Mouse (Mus musculus) common myeloid progenitor, adult 5-6 weeks (primary cell): ENCODE measurements at regions not wholly inside any gene's neighbourhood (a gene's known extent, or its start where the extent isn't known, plus 50 kb on each side); places are given as distances from the start of the nearest gene placed in this dataset.

Experiments used
- ATAC-seq: replicated peaks from 2 replicates; pipeline ENCODE4 v1.8.0; 2016; ENCODE audit warnings: low read depth, mild to moderate bottlenecking, moderate TSS enrichment, inconsistent platforms; ENCODE audit not compliant: poor library complexity, severe bottlenecking

DNA sequence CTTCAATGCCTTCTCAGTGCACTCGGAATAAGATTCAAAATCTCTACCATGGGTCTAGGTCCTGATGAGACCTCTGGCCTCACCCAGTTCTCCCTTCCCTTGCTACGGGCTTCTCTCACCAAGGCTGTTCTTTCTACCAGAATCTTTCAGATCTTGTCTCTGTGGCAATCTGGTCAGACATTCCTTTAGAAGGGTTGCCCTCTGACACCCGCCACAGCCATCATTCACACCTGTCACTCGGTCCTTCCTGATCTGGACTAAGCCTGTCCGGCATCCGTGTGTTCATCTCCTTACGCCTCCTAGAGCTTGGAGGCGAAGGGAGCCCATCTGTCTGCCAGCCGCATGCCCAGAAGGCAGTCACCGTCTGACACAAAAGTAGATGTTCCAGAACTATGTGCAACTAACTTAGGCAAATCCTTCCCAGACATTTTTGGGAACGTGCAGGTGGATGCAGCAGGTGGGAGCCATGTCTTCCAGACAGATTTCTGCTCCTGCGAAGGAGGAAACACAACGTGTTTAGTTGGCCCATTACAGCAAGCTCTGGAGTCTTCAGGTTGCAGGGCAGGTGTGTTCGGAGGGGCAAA, 77.7 kb downstream of the Fam76b start:
- ATAC-seq, result no peak

DNA sequence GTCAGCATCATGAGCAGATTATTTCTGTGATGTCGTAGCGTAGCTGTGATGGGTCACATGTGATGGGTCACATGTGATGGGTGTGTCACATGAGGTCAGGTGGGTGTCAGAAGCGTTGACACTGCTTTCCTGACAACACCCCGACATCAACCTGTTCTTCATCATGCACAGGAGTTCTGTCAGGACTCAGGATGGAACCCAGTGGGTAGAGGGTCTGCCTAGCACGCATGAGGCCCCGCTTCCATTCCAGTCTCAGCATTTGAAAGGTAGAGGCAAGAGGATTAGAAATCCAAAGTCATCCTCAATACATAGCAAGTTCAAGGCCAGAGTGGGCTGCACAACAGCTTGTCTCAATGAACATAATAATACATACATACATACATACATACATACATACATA, 79.2 kb downstream of the Fam76b start:
- no peak for ATAC-seq

DNA sequence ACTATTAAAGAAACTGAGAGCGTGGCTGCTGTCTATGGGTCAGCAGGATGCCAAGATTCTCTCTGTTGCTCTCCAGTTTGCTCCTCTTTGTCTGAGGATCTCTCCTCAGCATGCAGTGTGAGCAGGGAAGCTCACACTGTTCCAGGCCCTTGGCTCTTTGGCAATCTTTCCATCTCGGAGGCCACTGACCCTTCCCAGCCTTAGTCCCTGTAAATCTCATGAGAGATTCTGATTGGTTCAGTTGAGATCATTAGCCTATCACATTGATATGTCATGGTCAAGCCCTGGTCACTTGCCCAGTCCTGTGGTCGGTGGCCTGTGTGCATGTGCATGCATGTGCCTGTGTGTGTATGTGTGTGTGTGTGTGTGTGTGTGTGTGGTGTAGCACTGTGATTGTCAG, 82.1 kb downstream of the Fam76b start:
- no peak for ATAC-seq

DNA sequence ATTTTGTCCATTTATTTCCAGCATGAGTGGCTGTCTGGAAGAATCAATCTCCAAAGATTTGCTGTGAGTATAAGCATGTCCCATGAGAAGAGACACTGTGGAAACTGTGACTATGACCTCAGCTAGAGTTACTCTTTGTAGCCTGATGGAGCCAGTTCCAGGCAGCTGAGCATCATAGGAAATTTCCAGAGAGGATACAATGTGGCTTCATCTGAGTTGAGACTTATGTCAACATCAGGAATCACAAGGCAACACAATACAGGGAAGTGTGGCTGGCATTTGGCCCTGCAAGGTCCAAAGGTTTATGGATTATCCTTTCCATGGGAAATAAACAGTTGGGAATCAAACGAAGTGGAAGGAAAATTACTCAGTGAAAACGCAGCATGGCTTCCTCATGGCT, 82.6 kb downstream of the Fam76b start:
- ATAC-seq, result no peak

DNA sequence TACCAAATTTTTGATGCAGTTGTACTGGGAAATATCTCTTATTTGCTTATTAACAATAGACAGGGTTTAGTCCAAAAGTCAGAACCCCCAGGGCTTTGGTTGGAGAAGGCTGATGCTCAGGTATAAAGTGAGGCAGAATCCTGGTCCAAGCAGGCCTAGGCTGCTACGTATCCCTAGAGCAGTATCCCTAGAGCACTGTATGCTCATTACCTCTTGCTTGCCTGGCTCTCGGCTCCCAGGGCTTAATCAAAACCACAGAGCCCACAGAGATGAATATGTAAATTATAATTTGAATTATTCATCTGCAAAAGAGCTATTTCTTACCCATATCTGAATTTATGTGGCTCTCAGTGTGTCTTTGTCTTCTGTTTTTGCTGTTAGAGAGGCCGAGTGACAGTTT, 85.9 kb downstream of the Fam76b start:
- no peak for ATAC-seq

DNA sequence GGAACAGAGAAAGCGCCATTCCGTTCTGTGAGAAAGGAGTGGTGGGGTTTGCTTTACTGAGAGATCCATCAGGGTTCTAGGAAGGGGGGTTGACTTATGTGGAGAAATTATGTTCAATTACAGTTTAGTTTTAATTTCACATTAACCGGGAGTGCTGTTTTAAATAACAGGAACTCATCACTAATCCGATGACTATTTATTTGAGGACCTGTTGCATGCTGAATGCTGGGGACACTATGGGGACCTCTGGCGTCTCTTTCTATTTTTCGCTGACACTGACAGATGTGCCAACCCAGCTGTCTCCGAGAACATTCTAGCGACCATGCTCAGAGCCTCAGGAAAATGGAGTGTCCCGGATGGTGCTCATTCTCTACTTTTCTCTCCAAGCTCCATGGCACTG, 86.6 kb downstream of the Fam76b start:
- ATAC-seq, result no peak

DNA sequence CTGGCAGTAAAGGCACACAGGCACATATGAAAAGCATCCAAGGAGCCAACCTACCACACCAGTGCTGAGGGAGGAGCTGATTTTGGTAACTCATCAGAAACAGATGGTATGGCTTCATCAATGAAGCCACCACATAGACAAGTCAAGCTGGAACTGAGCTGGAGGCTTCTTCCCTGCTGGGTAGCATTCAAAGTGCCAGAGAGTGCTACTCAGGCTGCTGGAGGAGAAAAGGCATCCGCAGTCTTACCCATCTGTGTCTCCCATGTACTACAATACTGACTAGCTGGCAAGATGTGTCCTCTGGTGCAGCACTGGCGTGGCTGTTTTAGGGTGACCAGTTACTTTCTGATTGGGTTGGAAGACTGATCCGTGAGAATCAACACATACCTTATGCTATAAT, 87.3 kb downstream of the Fam76b start:
- ATAC-seq, result no peak

DNA sequence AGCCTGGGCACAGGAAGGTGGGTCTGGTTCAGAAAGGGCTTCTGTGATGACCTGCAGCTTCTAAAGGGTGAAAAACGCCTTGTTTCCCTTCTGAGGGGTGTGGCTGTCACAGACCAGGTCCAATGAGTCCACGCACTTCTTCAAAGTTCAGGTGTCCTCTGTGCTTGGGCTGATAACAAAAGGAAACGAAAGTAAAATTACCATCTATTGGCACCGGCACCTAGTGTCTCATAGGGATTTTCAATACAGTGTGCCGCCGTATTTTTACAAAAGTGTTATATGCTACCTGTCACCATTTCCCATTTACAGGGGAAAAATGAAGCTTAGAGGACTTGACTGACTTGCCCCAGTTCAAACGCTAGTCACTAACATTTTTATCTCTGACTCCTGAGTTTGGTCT, 89.3 kb downstream of the Fam76b start:
- no peak for ATAC-seq

DNA sequence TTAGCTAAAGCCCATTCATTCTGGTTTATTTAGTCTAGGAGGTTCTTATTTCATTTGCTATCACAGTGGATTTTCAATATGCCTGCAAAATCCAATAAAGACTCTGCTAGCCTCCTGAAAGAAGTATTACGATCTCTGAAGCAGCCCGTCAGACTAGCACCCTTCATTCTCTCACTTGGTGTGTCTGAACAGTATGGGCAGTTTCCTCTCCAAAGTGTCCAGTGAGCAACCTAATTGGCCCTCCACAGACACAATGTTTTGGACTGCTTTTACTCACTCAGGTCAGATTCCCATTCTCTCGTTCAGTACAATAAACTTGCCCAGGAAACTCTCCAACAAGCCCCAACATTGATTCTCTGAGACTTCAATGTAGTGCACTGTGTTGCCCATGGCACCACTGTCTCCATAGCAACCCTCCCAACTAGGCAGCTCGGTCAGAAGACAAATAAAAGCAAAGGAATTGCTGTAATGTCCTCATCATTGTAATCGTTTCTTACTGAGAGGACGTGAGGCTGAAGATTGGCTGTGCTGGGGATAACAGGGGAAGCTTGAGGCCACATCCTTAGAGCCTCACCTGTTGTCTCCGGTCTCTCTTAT, 91.2 kb downstream of the Fam76b start:
- no peak for ATAC-seq

DNA sequence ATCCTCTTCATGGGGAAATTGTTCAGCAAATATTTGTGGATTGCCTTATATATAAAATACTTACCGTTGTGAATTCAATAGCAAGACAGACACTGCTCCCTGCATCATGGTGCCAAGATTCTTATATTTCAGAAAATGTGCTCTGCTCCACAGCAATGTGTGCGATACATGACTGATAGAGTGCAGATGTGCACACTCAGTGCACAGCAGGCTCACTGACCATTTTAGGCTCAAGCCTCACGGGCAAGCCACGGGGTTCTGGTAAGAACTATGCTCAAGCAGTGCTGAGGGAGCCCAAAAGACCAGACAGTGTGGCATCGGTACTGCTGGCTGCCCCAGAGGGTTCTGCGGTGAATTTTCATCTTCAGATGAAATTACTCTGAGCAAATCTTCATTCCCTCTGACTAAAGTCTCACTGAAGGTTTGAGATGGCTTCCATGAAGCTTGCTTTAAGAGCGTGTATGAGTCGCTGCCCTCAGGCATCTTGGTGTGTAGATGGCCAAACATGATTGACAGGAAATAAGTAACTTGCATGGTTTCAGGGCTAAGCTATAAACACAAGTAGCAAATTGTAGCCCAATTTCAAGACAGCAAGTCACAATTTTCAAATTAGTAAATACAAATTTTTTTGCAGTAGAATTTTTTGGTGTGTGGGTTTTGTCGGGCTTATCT, 92.4 kb downstream of the Fam76b start:
- ATAC-seq, result no peak

DNA sequence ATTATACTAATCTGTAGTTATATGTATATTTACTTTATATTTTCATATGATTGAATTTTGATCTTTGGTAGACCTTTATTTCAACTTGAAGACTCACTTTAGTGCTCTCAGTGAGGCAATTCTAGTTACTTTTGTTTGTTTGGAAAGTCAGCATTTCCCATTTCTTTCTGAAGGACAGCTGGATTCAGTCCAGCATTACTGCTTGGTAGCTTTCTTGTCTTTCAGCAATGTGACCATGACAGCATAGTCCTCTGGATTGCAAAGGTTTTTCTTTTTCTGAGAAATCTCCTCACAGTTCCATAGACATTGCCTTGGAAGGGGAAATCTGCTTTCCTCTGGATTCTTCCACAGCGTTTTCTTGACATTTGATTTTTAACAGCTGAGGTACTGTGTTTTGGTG, 93.1 kb downstream of the Fam76b start:
- no peak for ATAC-seq

DNA sequence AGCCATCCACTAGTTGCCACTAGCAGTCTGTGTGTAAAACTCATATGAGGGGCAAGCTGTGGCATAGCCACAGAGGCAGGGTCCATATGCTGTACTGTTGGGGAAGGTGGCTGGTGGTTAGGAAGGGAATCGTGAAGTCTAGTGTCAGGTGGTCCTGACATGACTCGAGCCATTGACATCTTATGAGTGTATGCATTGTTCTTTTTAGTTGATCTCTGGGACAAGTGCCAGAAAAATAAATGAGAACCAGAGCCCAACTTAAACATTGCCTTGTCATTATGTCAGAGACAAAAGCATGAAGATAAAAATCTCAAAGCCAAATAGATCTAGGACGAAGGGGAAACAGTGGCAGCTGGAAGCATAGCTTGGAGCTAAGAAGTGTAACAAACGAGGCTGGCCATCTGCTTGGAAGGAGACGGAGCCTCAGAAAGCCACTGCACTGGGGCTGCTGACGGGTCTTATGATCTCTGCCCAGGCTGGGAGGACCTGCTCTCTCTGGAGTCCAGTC, 104.5 kb downstream of the Fam76b start:
- ATAC-seq, result no peak

DNA sequence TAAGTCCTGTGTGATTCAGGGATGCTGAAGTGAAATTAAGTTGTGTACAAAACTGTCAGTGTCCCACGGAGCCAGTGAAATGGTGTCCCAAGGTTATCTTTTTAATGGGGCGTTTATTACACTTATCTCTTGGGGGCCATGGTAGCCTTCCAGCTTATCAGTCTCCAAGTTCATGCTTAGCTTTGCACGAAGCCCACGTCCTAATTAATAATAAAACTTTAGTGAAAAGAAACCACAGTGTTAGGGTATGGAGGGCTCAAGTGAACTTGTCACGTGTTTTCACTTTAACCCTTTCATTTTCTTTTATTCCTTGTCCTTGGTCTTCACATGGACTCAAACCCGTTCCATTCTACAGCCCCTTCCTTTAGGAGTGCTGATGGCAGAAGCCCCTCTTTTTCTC, 105.9 kb downstream of the Fam76b start:
- no peak for ATAC-seq

DNA sequence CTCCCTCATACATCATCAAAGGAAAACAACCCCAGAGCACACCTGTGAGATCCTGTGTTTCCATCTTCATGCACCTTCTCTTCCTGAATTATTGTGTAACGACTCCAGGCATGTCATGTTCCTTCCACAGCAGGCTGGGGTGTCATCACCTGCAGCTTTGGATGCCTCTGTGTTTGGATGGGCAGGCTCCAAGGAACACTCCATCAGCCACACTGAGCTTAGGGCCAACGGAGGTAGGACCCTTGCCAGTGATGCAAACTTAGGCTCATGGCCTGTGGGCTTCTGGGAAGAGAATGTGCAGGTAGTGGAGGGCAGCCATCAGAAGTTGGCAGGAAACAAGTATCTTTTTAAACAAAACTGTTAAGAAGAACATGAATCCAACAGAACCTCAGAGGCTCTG, 109.8 kb downstream of the Fam76b start:
- no peak for ATAC-seq

DNA sequence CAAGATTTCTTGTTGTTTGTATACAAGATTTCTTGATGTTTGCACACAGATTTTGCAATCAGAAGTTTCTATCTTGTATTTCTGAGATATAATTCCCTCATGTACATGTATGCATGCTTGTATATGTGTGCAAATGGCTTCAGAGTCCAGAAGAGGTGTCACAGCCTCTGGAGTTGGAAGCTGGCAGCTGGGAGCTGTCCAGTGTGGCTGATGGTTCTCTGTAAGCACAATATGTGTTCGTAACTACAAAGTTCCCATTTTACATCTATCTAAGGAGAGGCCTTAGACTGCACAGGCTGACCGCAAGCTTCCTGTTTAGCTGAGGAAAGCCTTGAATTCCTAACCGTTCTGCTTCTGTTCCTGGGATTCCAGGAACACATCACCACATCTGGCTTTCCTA, 119.0 kb downstream of the Fam76b start:
- ATAC-seq, result no peak

DNA sequence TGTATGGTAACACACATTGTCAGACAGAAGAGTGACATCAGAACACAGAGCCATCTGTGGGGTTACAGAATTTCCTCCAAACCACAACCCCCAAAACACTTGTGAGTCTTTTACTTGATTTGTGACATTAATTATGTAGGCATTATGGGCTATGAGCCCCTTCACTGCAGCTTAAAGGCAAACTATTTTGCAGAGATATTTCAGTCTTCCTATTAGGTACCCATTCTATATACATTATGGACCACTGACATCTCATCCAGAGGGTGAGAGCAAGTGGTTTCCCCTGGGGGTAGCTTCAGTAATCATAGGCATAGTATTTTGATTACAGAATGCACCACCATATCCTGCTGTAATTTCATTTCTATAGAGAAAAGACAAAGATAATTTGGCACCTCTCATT, 124.6 kb downstream of the Fam76b start:
- no peak for ATAC-seq

DNA sequence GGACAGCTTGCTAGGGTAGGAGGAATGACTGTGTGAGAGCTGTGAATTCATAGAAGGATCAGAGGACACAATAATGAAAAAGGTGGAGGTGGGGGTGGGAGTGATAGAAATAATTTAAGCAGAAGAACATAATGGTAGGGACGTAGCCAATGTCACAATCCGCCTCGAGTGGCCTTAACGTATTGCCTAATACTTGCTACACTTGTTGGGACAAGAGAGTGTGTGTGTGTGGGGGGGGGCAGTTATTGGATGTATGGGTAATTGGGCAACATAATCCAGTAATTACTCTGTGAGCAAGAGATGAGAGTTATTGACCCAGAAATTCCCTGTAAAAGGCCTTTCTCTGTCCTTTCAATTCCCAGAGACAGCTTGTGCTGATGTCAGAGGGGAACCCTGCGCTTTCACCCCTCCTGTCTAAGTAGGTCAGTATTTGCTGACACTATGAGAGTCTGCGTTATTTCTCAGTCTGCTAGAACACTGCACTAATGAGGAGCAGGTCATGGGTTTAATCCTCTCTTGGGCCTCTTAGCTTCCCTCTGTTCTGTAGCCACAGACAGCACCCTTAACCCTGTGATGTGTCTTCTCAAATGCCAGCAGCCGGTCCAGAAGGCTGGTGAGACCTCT, 135.7 kb downstream of the Fam76b start:
- ATAC-seq, result no peak

DNA sequence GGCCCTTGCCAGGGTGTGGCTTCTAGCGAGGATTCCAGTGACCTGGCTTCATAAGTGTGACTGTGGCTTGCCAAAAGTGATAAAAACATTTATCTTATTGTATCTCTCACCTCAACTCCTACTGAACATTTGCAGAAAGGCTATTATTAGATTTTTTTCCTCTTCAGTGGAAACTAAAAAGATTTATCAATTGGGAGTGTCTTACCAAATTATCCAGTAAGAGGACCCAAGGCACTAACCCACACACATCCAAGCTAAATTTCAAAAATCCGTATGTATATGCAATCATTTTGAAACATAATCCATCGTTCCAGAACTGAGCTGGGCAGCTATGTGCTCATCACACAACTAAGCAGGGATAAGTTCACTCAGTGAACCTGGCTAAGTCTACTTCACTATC, 136.3 kb downstream of the Fam76b start:
- ATAC-seq, result no peak

DNA sequence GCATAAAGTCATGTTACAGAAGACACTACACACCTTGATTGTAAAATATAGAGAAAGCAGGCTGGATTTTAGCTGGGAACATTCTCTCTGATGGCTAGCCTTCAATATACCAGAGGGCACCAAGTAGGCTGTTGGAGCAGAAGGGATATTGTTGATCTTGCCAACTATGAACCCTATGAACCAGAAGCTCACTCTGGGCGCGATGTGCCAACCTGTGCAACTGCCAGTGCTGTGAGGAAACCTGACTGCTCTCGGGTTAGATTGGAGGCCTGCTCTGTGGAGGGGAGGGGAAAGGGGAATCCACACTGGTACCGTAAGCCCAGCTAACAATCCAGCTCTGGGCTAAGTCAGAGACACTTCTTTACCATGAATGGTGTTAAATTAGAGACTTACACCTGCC, 136.7 kb downstream of the Fam76b start:
- no peak for ATAC-seq

DNA sequence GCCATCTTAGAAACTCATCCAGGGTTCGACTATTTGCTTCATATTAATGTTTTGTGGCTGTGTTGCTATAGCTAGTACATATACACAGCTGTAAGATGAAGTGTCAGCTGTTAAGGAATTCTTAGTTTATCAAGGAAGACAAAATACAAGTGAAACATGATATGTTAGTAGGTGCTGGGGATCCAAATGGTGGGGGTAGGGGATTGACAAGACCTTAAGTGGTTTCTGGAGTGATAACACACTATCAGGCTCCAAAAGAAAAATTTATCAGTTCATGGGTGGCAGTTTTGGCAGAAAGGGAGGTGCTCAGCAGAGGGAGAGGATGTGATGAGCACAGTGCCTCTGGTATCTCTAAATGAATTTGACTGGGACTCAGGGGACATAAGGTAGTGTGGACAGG, 138.7 kb downstream of the Fam76b start:
- ATAC-seq, result no peak

DNA sequence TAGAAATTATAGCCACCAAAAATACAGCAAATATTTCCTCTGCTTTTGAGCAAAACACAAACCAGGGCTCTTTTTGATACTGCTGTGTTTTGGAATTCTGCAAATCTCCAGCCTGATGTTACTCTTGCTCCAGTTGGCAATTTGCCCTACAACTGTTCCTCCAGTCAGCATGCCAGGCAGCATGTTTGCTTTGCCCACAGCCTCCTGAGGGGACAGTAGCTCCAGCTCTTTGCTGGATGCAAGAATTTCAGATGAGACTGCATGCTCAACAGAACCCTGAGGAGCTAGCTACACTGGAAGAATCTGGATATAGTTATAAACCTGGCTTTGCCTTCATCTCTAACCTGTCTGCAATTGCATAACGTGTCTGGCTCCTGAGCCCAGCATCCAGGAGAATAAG, 141.7 kb downstream of the Fam76b start:
- ATAC-seq, result no peak
